Mouse (Mus musculus): ENCODE results near the gene Pes1. TPM values are rescaled to one million over a fixed set of nuclear protein-coding genes. Genes with fewer than 3 reads are reported as not detected.

The Pes1 gene
- polyA plus RNA-seq, 1 experiment from 2014 or later = 48.2 TPM

Other genes with a start within 250 kb of the Pes1 start
- 0.13 and 0.23 TPM in 2 replicates for gene Osbp2, start 100.1 kb upstream of the Pes1 start, polyA plus RNA-seq (2014; fragmentation: Nextera tagmentation; extraction: Ambion mirVana)
- gene 4921536K21Rik, start 68.9 kb upstream of the Pes1 start, polyA plus RNA-seq (2014; fragmentation: Nextera tagmentation; extraction: Ambion mirVana) = not detected in 2 replicates
- gene Dusp18, start 68.7 kb upstream of the Pes1 start, polyA plus RNA-seq (2014; fragmentation: Nextera tagmentation; extraction: Ambion mirVana) = 11.9 and 12.2 TPM in 2 replicates
- 2.9 and 3.0 TPM in 2 replicates for gene Slc35e4, start 49.3 kb upstream of the Pes1 start, polyA plus RNA-seq (2014; fragmentation: Nextera tagmentation; extraction: Ambion mirVana)
- 71.2 and 72.5 TPM in 2 replicates for gene Tcn2, start 31.8 kb upstream of the Pes1 start, polyA plus RNA-seq (2014; fragmentation: Nextera tagmentation; extraction: Ambion mirVana)
- 0.17 and 0.18 TPM in 2 replicates for gene 4930556J24Rik, start 12.8 kb downstream of the Pes1 start, polyA plus RNA-seq (2014; fragmentation: Nextera tagmentation; extraction: Ambion mirVana)
- gene Gal3st1, start 19.7 kb downstream of the Pes1 start, polyA plus RNA-seq (2014; fragmentation: Nextera tagmentation; extraction: Ambion mirVana) = 0.14 and 0.19 TPM in 2 replicates
- gene Sec14l4, start 67.5 kb downstream of the Pes1 start, polyA plus RNA-seq (2014; fragmentation: Nextera tagmentation; extraction: Ambion mirVana) = not detected in 2 replicates
- not detected in 2 replicates for gene Sec14l3, start 100.9 kb downstream of the Pes1 start, polyA plus RNA-seq (2014; fragmentation: Nextera tagmentation; extraction: Ambion mirVana)
- 20.8 and 21.0 TPM in 2 replicates for gene Mtfp1, start 131.5 kb downstream of the Pes1 start, polyA plus RNA-seq (2014; fragmentation: Nextera tagmentation; extraction: Ambion mirVana)
- gene Sec14l2, start 159.4 kb downstream of the Pes1 start, polyA plus RNA-seq (2014; fragmentation: Nextera tagmentation; extraction: Ambion mirVana) = 0.93 and 1.1 TPM in 2 replicates
- gene Rnf215, start 171.2 kb downstream of the Pes1 start, polyA plus RNA-seq (2014; fragmentation: Nextera tagmentation; extraction: Ambion mirVana) = 13.7 and 15.3 TPM in 2 replicates
- 2.2 and 2.6 TPM in 2 replicates for gene Ccdc157, start 196.3 kb downstream of the Pes1 start, polyA plus RNA-seq (2014; fragmentation: Nextera tagmentation; extraction: Ambion mirVana)
- 44.7 and 47.9 TPM in 2 replicates for gene Sf3a1, start 196.4 kb downstream of the Pes1 start, polyA plus RNA-seq (2014; fragmentation: Nextera tagmentation; extraction: Ambion mirVana)
- 8.5 and 10.1 TPM in 2 replicates for gene Tbc1d10a, start 222.8 kb downstream of the Pes1 start, polyA plus RNA-seq (2014; fragmentation: Nextera tagmentation; extraction: Ambion mirVana)

Data from heart, embryonic 11.5 days (tissue).